Mouse (Mus musculus): ENCODE data around the gene Gas2l2. TPM values are rescaled to one million over a fixed set of nuclear protein-coding genes. Genes with fewer than 3 reads are reported as not detected.

Gene Gas2l2
- polyA plus RNA-seq (2017; shearing (Covaris generic)), result not detected

GRCm38 (mm10) chr11:83429355-83429754 lies at the start of gene Gas2l2:
Gene Gas2l2, minus strand, starts transcription at chr11:83429455.

GRCm38 (mm10) chr11:83472324-83473234 lies 43.3 kb upstream of the Gas2l2 start, which contains the start of gene Taf15:
Gene Taf15, plus strand, starts transcription at chr11:83473086.

GRCm38 (mm10) chr11:83462711-83463244 lies 33.5 kb upstream of the Gas2l2 start, which contains the start of gene Mmp28:
Gene Mmp28, minus strand, starts transcription at chr11:83463071.

GRCm38 (mm10) chr11:83437377-83437776 lies 8.1 kb upstream of the Gas2l2 start, which contains the start of gene 1700020L24Rik:
Gene 1700020L24Rik, plus strand, starts transcription at chr11:83437677.

GRCm38 (mm10) chr11:83409087-83409754 lies 20.0 kb downstream of the Gas2l2 start, which contains the start of gene Rasl10b:
Gene Rasl10b, plus strand, starts transcription at chr11:83409137.

Other genes starting within 250 kb of the Gas2l2 start
- 6.9 TPM for gene Slfn3, start 238.1 kb downstream of the Gas2l2 start, polyA plus RNA-seq (2017; shearing (Covaris generic))
- gene Slfn14, start 142.7 kb downstream of the Gas2l2 start, polyA plus RNA-seq (2017; shearing (Covaris generic)), result not detected
- gene Ap2b1, start 130.4 kb downstream of the Gas2l2 start, polyA plus RNA-seq (2017; shearing (Covaris generic)), result 58.3 TPM
- gene Pex12, start 126.9 kb downstream of the Gas2l2 start, polyA plus RNA-seq (2017; shearing (Covaris generic)), result 19.4 TPM
- gene Rasl10b, start 20.3 kb downstream of the Gas2l2 start, polyA plus RNA-seq (2017; shearing (Covaris generic)), result not detected
- gene 1700020L24Rik, start 8.2 kb upstream of the Gas2l2 start, polyA plus RNA-seq (2017; shearing (Covaris generic)), result 1.5 TPM
- not detected for gene Mmp28, start 33.6 kb upstream of the Gas2l2 start, polyA plus RNA-seq (2017; shearing (Covaris generic))
- gene Taf15, start 43.6 kb upstream of the Gas2l2 start, polyA plus RNA-seq (2017; shearing (Covaris generic)), result 22.7 TPM
- gene Heatr9, start 92.7 kb upstream of the Gas2l2 start, polyA plus RNA-seq (2017; shearing (Covaris generic)), result not detected
- 101 TPM for gene Ccl5, start 101.1 kb upstream of the Gas2l2 start, polyA plus RNA-seq (2017; shearing (Covaris generic))
- gene Ccl9, start 149.2 kb upstream of the Gas2l2 start, polyA plus RNA-seq (2017; shearing (Covaris generic)), result not detected
- gene Ccl6, start 163.6 kb upstream of the Gas2l2 start, polyA plus RNA-seq (2017; shearing (Covaris generic)), result 0.61 TPM
- 0.60 TPM for gene Rpl9-ps1, start 216.2 kb upstream of the Gas2l2 start, polyA plus RNA-seq (2017; shearing (Covaris generic))
- 0.37 TPM for gene Ccl3, start 219.9 kb upstream of the Gas2l2 start, polyA plus RNA-seq (2017; shearing (Covaris generic))
- gene Ccl4, start 233.1 kb upstream of the Gas2l2 start, polyA plus RNA-seq (2017; shearing (Covaris generic)), result 2.7 TPM